Mouse (Mus musculus): ENCODE measurements around the gene Ak2. TPM values are rescaled to one million over a fixed set of nuclear protein-coding genes. Genes with fewer than 3 reads are reported as not detected.
A peak's percentile ranks its signal among the peaks of the same experiment; 100 is the strongest.

The Ak2 gene
- polyA plus RNA-seq, 1 experiment from 2014 or later = 183 TPM

- peaks cover 34% of the 10 kb centered on the region for H3K4me1 ChIP-seq (replicated peaks; ENCODE audit: control insufficient read depth, insufficient read depth, low read length)
- H3K27me3 ChIP-seq (replicated peaks; ENCODE audit: control insufficient read depth, insufficient read depth, low read length) = no peaks in the 10 kb centered on the region
- H3K36me3 ChIP-seq (ENCODE audit: control insufficient read depth, insufficient read depth, low read length) = peaks cover 3% of the 10 kb centered on the region; the same call in 1 of the 2 replicates
- ATAC-seq (replicated peaks; ENCODE audit: low FRiP score, low TSS enrichment, low read depth) (peak; percentile 98), DNase-seq (ENCODE audit: low spot score) (peak; percentile 100)
- peak overlapping the region; percentile 74 for H3K9ac ChIP-seq (ENCODE audit: low read length)
- under 1% methylated on average over 49 of the region's 49 CpGs for WGBS
- H3K27ac ChIP-seq (ENCODE audit: low read depth) = peak overlapping the region; percentile 68
- H3K4me2 ChIP-seq (ENCODE audit: low read length) = peak overlapping the region; percentile 80
- H3K9me3 ChIP-seq (ENCODE audit: control insufficient read depth, low read length) = no peaks in the 10 kb centered on the region
- H3K4me3 ChIP-seq (ENCODE audit: low read depth, low read length) = peak overlapping the region; percentile 88
These were observed 1.4 kb downstream of the Ak2 start for GRCm38 (mm10) chr4:128993025-128993662.

DNA sequence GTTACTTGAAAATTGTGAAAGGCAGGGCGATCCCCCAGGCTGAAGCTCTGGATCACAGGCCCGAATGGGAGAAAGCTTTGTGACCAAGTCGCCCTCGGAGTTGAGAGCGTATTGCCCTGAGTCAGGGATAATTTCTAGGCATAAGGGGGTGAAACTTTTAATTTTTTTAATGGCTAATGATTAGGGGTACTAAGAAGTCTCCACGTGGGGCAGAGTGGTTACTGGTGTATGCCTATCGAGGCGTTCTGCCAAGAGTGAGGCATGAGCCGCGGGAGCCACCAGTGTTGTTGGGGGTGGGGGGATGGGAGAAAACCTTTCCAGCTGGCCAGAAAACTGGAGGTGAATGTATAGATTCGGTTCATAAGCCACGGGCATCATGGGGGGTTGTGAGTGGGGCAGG is 1.9 kb downstream of the Ak2 start:
- peaks cover 38% of the 10 kb centered on the region for H3K4me1 ChIP-seq (replicated peaks; ENCODE audit: control insufficient read depth, insufficient read depth, low read length)
- peak overlapping the region; percentile 68 for H3K27ac ChIP-seq (ENCODE audit: low read depth)
- no peak for DNase-seq (ENCODE audit: low spot score)
- peak overlapping the region; percentile 88 for H3K4me3 ChIP-seq (ENCODE audit: low read depth, low read length)
- H3K27me3 ChIP-seq (replicated peaks; ENCODE audit: control insufficient read depth, insufficient read depth, low read length) = no peaks in the 10 kb centered on the region
- ATAC-seq (replicated peaks; ENCODE audit: low FRiP score, low TSS enrichment, low read depth) = no peak
- H3K36me3 ChIP-seq (ENCODE audit: control insufficient read depth, insufficient read depth, low read length) = peaks cover 3% of the 10 kb centered on the region; the same call in 1 of the 2 replicates
- H3K9me3 ChIP-seq (ENCODE audit: control insufficient read depth, low read length) = no peaks in the 10 kb centered on the region
- peak overlapping the region; percentile 74 for H3K9ac ChIP-seq (ENCODE audit: low read length)
- WGBS = 1% methylated on average over 12 of the region's 12 CpGs
- peak overlapping the region; percentile 80 for H3K4me2 ChIP-seq (ENCODE audit: low read length)

DNA sequence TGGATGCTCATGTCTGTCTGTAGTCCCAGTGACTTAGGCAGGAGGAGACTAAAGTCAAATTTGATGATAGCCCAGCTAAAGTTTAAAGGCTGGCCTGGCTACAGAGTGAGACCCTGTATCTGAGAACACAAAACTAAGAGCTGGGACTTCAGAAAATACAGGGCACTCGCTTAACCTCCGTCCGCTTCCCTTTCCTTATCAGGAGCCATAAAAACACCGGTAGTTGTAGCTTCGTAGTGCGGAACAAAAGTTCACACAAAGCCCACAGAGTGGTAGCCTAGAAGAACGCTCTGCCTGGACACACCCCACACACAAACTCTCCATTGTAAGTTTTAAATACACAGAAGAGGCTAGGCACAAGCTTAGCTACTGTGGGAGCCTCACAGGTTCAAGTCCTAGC is 3.5 kb downstream of the Ak2 start:
- Histone ChIP-seq H3K4me2 (ENCODE audit: low read length) (peak overlapping the region; percentile 14; the same call in 1 of the 2 replicates), H3K9me3 (ENCODE audit: control insufficient read depth, low read length) (no peaks in the 10 kb centered on the region), H3K4me3 (ENCODE audit: low read depth, low read length) (no peak overlapping the region), H3K27ac (ENCODE audit: low read depth) (0 out of 2 replicates have a peak overlapping the region, but pooled peaks have one; percentile 1), H3K36me3 (ENCODE audit: control insufficient read depth, insufficient read depth, low read length) (peaks cover 18% of the 10 kb centered on the region), H3K4me1 (replicated peaks; ENCODE audit: control insufficient read depth, insufficient read depth, low read length) (peaks cover 41% of the 10 kb centered on the region), H3K27me3 (replicated peaks; ENCODE audit: control insufficient read depth, insufficient read depth, low read length) (no peaks in the 10 kb centered on the region), H3K9ac (ENCODE audit: low read length) (no peak overlapping the region)
- no peak for ATAC-seq (replicated peaks; ENCODE audit: low FRiP score, low TSS enrichment, low read depth)
- no peak for DNase-seq (ENCODE audit: low spot score)
- 76% methylated on average over 7 of the region's 7 CpGs for WGBS

DNA sequence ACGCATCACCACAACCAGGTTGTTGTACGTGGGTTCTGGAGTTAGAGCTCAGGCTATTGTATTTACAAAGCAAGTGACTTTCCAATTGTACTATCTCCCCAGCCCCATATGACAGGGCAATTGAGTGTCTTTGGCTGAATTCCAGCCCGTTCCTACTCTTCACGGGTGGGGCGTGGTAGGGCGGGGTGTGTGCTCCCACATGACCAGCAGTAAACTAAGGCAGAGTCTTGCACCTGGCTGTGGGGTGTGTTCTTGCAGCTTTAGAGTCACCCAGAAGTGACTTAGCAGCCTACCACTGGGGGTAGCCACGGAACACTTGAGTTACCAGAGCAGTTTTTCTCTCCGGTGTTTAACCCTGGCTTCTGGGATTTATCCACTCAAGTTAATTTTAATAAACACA is 5.5 kb downstream of the Ak2 start:
- ATAC-seq (replicated peaks; ENCODE audit: low FRiP score, low TSS enrichment, low read depth) = peak; percentile 38; the same call in 1 of the 2 replicates

GRCm38 (mm10) chr4:128998401-128998800 is 6.6 kb downstream of the Ak2 start:
- WGBS = 72% methylated on average over 8 of the region's 8 CpGs
- Histone ChIP-seq H3K9me3 (ENCODE audit: control insufficient read depth, low read length) (no peaks in the 10 kb centered on the region), H3K36me3 (ENCODE audit: control insufficient read depth, insufficient read depth, low read length) (peaks cover 48% of the 10 kb centered on the region)

More for the DNA sequence above, 5.5 kb downstream of the Ak2 start:
- Histone ChIP-seq H3K9ac (ENCODE audit: low read length) (no peak overlapping the region), H3K36me3 (ENCODE audit: control insufficient read depth, insufficient read depth, low read length) (peaks cover 36% of the 10 kb centered on the region), H3K4me1 (replicated peaks; ENCODE audit: control insufficient read depth, insufficient read depth, low read length) (peaks cover 41% of the 10 kb centered on the region), H3K4me2 (ENCODE audit: low read length) (0 out of 2 replicates have a peak overlapping the region, but pooled peaks have one; percentile 3), H3K27me3 (replicated peaks; ENCODE audit: control insufficient read depth, insufficient read depth, low read length) (no peaks in the 10 kb centered on the region), H3K4me3 (ENCODE audit: low read depth, low read length) (no peak overlapping the region), H3K27ac (ENCODE audit: low read depth) (no peak overlapping the region), H3K9me3 (ENCODE audit: control insufficient read depth, low read length) (no peaks in the 10 kb centered on the region)
- WGBS = 54% methylated on average over 8 of the region's 8 CpGs
- DNase-seq (ENCODE audit: low spot score) = no peak

DNA sequence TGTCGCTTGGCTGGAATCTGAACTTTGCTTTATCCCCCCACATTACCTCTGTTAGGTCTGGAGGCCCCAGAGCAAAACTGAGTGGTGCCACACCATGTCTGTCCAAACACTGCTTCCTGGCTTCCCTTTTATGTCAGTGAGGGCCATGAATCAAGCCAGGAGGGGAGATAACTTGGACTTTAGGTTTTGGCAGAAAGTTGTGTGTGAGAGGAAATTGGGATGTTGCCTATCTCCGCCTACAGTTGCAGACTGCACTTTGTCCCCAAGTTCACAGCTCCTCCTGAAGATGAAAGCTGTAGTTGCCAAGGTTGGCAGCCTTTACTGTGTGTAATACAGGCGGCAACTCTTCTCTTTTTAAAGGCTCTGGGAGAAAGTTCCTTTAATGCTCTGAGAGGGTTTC is 9.0 kb downstream of the Ak2 start:
- Histone ChIP-seq H3K4me3 (ENCODE audit: low read depth, low read length) (no peak overlapping the region), H3K27ac (ENCODE audit: low read depth) (no peak overlapping the region), H3K9me3 (ENCODE audit: control insufficient read depth, low read length) (no peaks in the 10 kb centered on the region), H3K9ac (ENCODE audit: low read length) (no peak overlapping the region), H3K4me2 (ENCODE audit: low read length) (no peak overlapping the region), H3K36me3 (ENCODE audit: control insufficient read depth, insufficient read depth, low read length) (peaks cover 66% of the 10 kb centered on the region), H3K4me1 (replicated peaks; ENCODE audit: control insufficient read depth, insufficient read depth, low read length) (peaks cover 26% of the 10 kb centered on the region), H3K27me3 (replicated peaks; ENCODE audit: control insufficient read depth, insufficient read depth, low read length) (no peaks in the 10 kb centered on the region)
- 88% methylated on average over 3 of the region's 3 CpGs for WGBS
- ATAC-seq (replicated peaks; ENCODE audit: low FRiP score, low TSS enrichment, low read depth) = no peak
- DNase-seq (ENCODE audit: low spot score) = no peak

More at GRCm38 (mm10) chr4:128998401-128998800, 6.6 kb downstream of the Ak2 start:
- H3K4me1 ChIP-seq (replicated peaks; ENCODE audit: control insufficient read depth, insufficient read depth, low read length) = peaks cover 41% of the 10 kb centered on the region
- no peak for ATAC-seq (replicated peaks; ENCODE audit: low FRiP score, low TSS enrichment, low read depth)
- no peak overlapping the region for H3K4me3 ChIP-seq (ENCODE audit: low read depth, low read length)
- DNase-seq (ENCODE audit: low spot score) = no peak
- no peak overlapping the region for H3K4me2 ChIP-seq (ENCODE audit: low read length)
- no peaks in the 10 kb centered on the region for H3K27me3 ChIP-seq (replicated peaks; ENCODE audit: control insufficient read depth, insufficient read depth, low read length)
- no peak overlapping the region for H3K9ac ChIP-seq (ENCODE audit: low read length)
- H3K27ac ChIP-seq (ENCODE audit: low read depth) = no peak overlapping the region

- WGBS = 92% methylated on average over 8 of the region's 8 CpGs
- no peaks in the 10 kb centered on the region for H3K27me3 ChIP-seq (replicated peaks; ENCODE audit: control insufficient read depth, insufficient read depth, low read length)
- H3K27ac ChIP-seq (ENCODE audit: low read depth) = no peak overlapping the region
- peaks cover 87% of the 10 kb centered on the region for H3K36me3 ChIP-seq (ENCODE audit: control insufficient read depth, insufficient read depth, low read length)
- H3K4me1 ChIP-seq (replicated peaks; ENCODE audit: control insufficient read depth, insufficient read depth, low read length) = peaks cover 3% of the 10 kb centered on the region; the same call in 1 of the 2 replicates
- DNase-seq (ENCODE audit: low spot score) = no peak
- H3K4me2 ChIP-seq (ENCODE audit: low read length) = no peak overlapping the region
- H3K9me3 ChIP-seq (ENCODE audit: control insufficient read depth, low read length) = no peaks in the 10 kb centered on the region
- no peak overlapping the region for H3K9ac ChIP-seq (ENCODE audit: low read length)
- no peak for ATAC-seq (replicated peaks; ENCODE audit: low FRiP score, low TSS enrichment, low read depth)
- H3K4me3 ChIP-seq (ENCODE audit: low read depth, low read length) = no peak overlapping the region
These were observed 12.0 kb downstream of the Ak2 start for GRCm38 (mm10) chr4:129003720-129004119.

- 85% methylated on average over 12 of the region's 12 CpGs for WGBS
- Histone ChIP-seq H3K9ac (ENCODE audit: low read length) (no peak overlapping the region), H3K36me3 (ENCODE audit: control insufficient read depth, insufficient read depth, low read length) (peaks cover 73% of the 10 kb centered on the region)
These were observed 16.3 kb downstream of the Ak2 start for GRCm38 (mm10) chr4:129008006-129008519.

GRCm38 (mm10) chr4:129008672-129009071 is 16.9 kb downstream of the Ak2 start:
- no peaks in the 10 kb centered on the region for H3K27me3 ChIP-seq (replicated peaks; ENCODE audit: control insufficient read depth, insufficient read depth, low read length)
- H3K4me2 ChIP-seq (ENCODE audit: low read length) = no peak overlapping the region
- no peak for ATAC-seq (replicated peaks; ENCODE audit: low FRiP score, low TSS enrichment, low read depth)
- no peak overlapping the region for H3K27ac ChIP-seq (ENCODE audit: low read depth)
- H3K9ac ChIP-seq (ENCODE audit: low read length) = no peak overlapping the region
- no peak for DNase-seq (ENCODE audit: low spot score)
- WGBS = 61% methylated on average over 3 of the region's 3 CpGs
- no peaks in the 10 kb centered on the region for H3K4me1 ChIP-seq (replicated peaks; ENCODE audit: control insufficient read depth, insufficient read depth, low read length)
- no peak overlapping the region for H3K4me3 ChIP-seq (ENCODE audit: low read depth, low read length)
- no peaks in the 10 kb centered on the region for H3K9me3 ChIP-seq (ENCODE audit: control insufficient read depth, low read length)
- H3K36me3 ChIP-seq (ENCODE audit: control insufficient read depth, insufficient read depth, low read length) = peaks cover 67% of the 10 kb centered on the region

More at GRCm38 (mm10) chr4:129008006-129008519, 16.3 kb downstream of the Ak2 start:
- H3K27ac ChIP-seq (ENCODE audit: low read depth) = no peak overlapping the region
- ATAC-seq (replicated peaks; ENCODE audit: low FRiP score, low TSS enrichment, low read depth) (no peak), DNase-seq (ENCODE audit: low spot score) (no peak)
- H3K4me2 ChIP-seq (ENCODE audit: low read length) = no peak overlapping the region
- H3K27me3 ChIP-seq (replicated peaks; ENCODE audit: control insufficient read depth, insufficient read depth, low read length) = no peaks in the 10 kb centered on the region
- no peaks in the 10 kb centered on the region for H3K9me3 ChIP-seq (ENCODE audit: control insufficient read depth, low read length)
- no peak overlapping the region for H3K4me3 ChIP-seq (ENCODE audit: low read depth, low read length)
- no peaks in the 10 kb centered on the region for H3K4me1 ChIP-seq (replicated peaks; ENCODE audit: control insufficient read depth, insufficient read depth, low read length)

Data from intestine, embryonic 14.5 days (tissue).